Mouse (Mus musculus) limb, embryonic 15.5 days (tissue): ENCODE data around the gene Pard3. TPM values are rescaled to one million over a fixed set of nuclear protein-coding genes. Genes with fewer than 3 reads are reported as not detected.

ENCODE experiments used
- ATAC-seq: fragments of 200-750 bp; cut with Nextera tagmentation; 2 replicates; pipeline ENCODE4 v1.8.0; 2017; ENCODE audit warnings: low read depth, moderate TSS enrichment; ENCODE audit not compliant: insufficient number of reproducible peaks, low FRiP score, low TSS enrichment
- H3K27ac ChIP-seq: fragments of 300-500 bp; sonication (generic); 2 replicates; pipeline ENCODE4 v1.5.1; 2015; ENCODE audit warnings: moderate library complexity, mild to moderate bottlenecking, inconsistent platforms
- H3K27me3 ChIP-seq: fragments of 300-500 bp; sonication (generic); 2 replicates; pipeline ENCODE4 v1.6.1; 2015; ENCODE audit warnings: inconsistent platforms
- H3K36me3 ChIP-seq: fragments of 300-500 bp; sonication (generic); 2 replicates; pipeline ENCODE4 v1.6.1; 2015; ENCODE audit warnings: inconsistent platforms
- H3K4me1 ChIP-seq: fragments of 300-500 bp; sonication (generic); 2 replicates; pipeline ENCODE4 v1.6.1; 2015; ENCODE audit warnings: inconsistent platforms
- H3K4me2 ChIP-seq: fragments of 300-500 bp; sonication (generic); 2 replicates; pipeline ENCODE4 v1.6.1; 2015; ENCODE audit warnings: mild to moderate bottlenecking, inconsistent platforms
- H3K4me3 ChIP-seq: fragments of 300-500 bp; sonication (generic); 2 replicates; pipeline ENCODE4 v1.5.1; 2015; ENCODE audit warnings: mild to moderate bottlenecking, inconsistent platforms
- H3K9ac ChIP-seq: fragments of 300-500 bp; sonication (generic); 2 replicates; pipeline ENCODE4 v1.6.1; 2015; ENCODE audit warnings: inconsistent platforms
- H3K9me3 ChIP-seq: fragments of 300-500 bp; sonication (generic); 2 replicates; pipeline ENCODE4 v1.6.1; 2016; ENCODE audit warnings: inconsistent platforms
- WGBS: fragments of 180-500 bp; shearing (Covaris S2); methylation state at CpG from one replicate; pipeline ENCODE4 v1.1.7; 2015; 5-methylcytosine and 5-hydroxymethylcytosine counted together
- polyA plus RNA-seq: library from polyadenylated mRNA; unstranded; fragments of >200 nt; fragmentation: Nextera tagmentation; extraction: Ambion mirVana; gene quantifications from 2 replicates; pipeline ENCODE4 v1.2.1, GENCODE M21; 2015

The Pard3 gene
- polyA plus RNA-seq, 1 experiment from 2014 or later: 37.8 TPM

- no peaks in the 10 kb centered on the region for H3K9me3 ChIP-seq
- no peak for ATAC-seq
Measured at GRCm38 (mm10) chr8:127405815-127406214, 342.1 kb downstream of the Pard3 start.

GRCm38 (mm10) chr8:127410606-127411005 lies 346.9 kb downstream of the Pard3 start:
- Histone ChIP-seq H3K9me3 (no peaks in the 10 kb centered on the region), H3K4me3 (no peak overlapping the region), H3K9ac (no peak overlapping the region), H3K4me1 (no peaks in the 10 kb centered on the region), H3K27me3 (no peaks in the 10 kb centered on the region), H3K36me3 (peaks cover 11% of the 10 kb centered on the region), H3K27ac (no peak overlapping the region), H3K4me2 (no peak overlapping the region)
- WGBS: 89% methylated on average over 12 of the region's 12 CpGs
- no peak for ATAC-seq

More at GRCm38 (mm10) chr8:127405815-127406214, 342.1 kb downstream of the Pard3 start:
- Histone ChIP-seq H3K4me1 (no peaks in the 10 kb centered on the region), H3K27me3 (no peaks in the 10 kb centered on the region), H3K9ac (no peak overlapping the region), H3K4me3 (no peak overlapping the region), H3K4me2 (no peak overlapping the region), H3K36me3 (peaks cover 10% of the 10 kb centered on the region; the same call in 1 of the 2 replicates), H3K27ac (no peak overlapping the region)

GRCm38 (mm10) chr8:127411190-127411848 lies 347.6 kb downstream of the Pard3 start:
- H3K4me1 ChIP-seq: no peaks in the 10 kb centered on the region
- peaks cover 7% of the 10 kb centered on the region; the same call in 1 of the 2 replicates for H3K36me3 ChIP-seq
- H3K9ac ChIP-seq: no peak overlapping the region
- no peak overlapping the region for H3K4me2 ChIP-seq
- 61% methylated on average over 4 of the region's 4 CpGs for WGBS
- H3K4me3 ChIP-seq: no peak overlapping the region
- no peak overlapping the region for H3K27ac ChIP-seq
- ATAC-seq: no peak
- H3K9me3 ChIP-seq: no peaks in the 10 kb centered on the region
- no peaks in the 10 kb centered on the region for H3K27me3 ChIP-seq

- Histone ChIP-seq H3K4me2 (no peak overlapping the region), H3K4me1 (no peaks in the 10 kb centered on the region), H3K4me3 (no peak overlapping the region), H3K9ac (no peak overlapping the region), H3K36me3 (peaks cover 24% of the 10 kb centered on the region), H3K9me3 (no peaks in the 10 kb centered on the region), H3K27me3 (no peaks in the 10 kb centered on the region), H3K27ac (no peak overlapping the region)
- no peak for ATAC-seq
- 45% methylated on average over 7 of the region's 7 CpGs for WGBS
Measured at GRCm38 (mm10) chr8:127423021-127423420, 359.3 kb downstream of the Pard3 start.

GRCm38 (mm10) chr8:127424211-127424916 lies 360.7 kb downstream of the Pard3 start:
- Histone ChIP-seq H3K27me3 (no peaks in the 10 kb centered on the region), H3K9me3 (no peaks in the 10 kb centered on the region), H3K4me2 (no peak overlapping the region), H3K4me1 (no peaks in the 10 kb centered on the region), H3K27ac (no peak overlapping the region), H3K9ac (no peak overlapping the region), H3K36me3 (peaks cover 29% of the 10 kb centered on the region), H3K4me3 (no peak overlapping the region)
- WGBS: 72% methylated on average over 13 of the region's 13 CpGs
- no peak for ATAC-seq

- Histone ChIP-seq H3K36me3 (peaks cover 33% of the 10 kb centered on the region), H3K27me3 (no peaks in the 10 kb centered on the region), H3K4me3 (no peak overlapping the region), H3K9me3 (no peaks in the 10 kb centered on the region), H3K4me2 (no peak overlapping the region), H3K27ac (no peak overlapping the region), H3K4me1 (no peaks in the 10 kb centered on the region), H3K9ac (no peak overlapping the region)
- 70% methylated on average over 5 of the region's 5 CpGs for WGBS
- ATAC-seq: no peak
Measured at GRCm38 (mm10) chr8:127426857-127427256, 363.2 kb downstream of the Pard3 start.

GRCm38 (mm10) chr8:127428004-127428403 lies 364.3 kb downstream of the Pard3 start:
- ATAC-seq: no peak
- H3K9ac ChIP-seq: no peak overlapping the region
- no peak overlapping the region for H3K4me3 ChIP-seq
- no peaks in the 10 kb centered on the region for H3K9me3 ChIP-seq
- H3K27ac ChIP-seq: no peak overlapping the region
- no peaks in the 10 kb centered on the region for H3K27me3 ChIP-seq
- H3K4me1 ChIP-seq: no peaks in the 10 kb centered on the region
- no peak overlapping the region for H3K4me2 ChIP-seq
- peaks cover 42% of the 10 kb centered on the region for H3K36me3 ChIP-seq
- WGBS: 89% methylated on average over 7 of the region's 7 CpGs

GRCm38 (mm10) chr8:127431236-127431635 lies 367.5 kb downstream of the Pard3 start:
- H3K4me2 ChIP-seq: no peak overlapping the region
- ATAC-seq: no peak

GRCm38 (mm10) chr8:127435975-127436374 lies 372.3 kb downstream of the Pard3 start:
- peaks cover 30% of the 10 kb centered on the region for H3K4me1 ChIP-seq
- no peak overlapping the region for H3K9ac ChIP-seq
- WGBS: 91% methylated on average over 6 of the region's 6 CpGs
- H3K27me3 ChIP-seq: no peaks in the 10 kb centered on the region
- no peak overlapping the region for H3K27ac ChIP-seq
- peaks cover 19% of the 10 kb centered on the region; the same call in 1 of the 2 replicates for H3K36me3 ChIP-seq
- no peak overlapping the region for H3K4me2 ChIP-seq
- no peaks in the 10 kb centered on the region for H3K9me3 ChIP-seq
- ATAC-seq: no peak
- H3K4me3 ChIP-seq: no peak overlapping the region

More at GRCm38 (mm10) chr8:127431236-127431635, 367.5 kb downstream of the Pard3 start:
- WGBS: 73% methylated on average over 2 of the region's 2 CpGs
- Histone ChIP-seq H3K27ac (no peak overlapping the region), H3K9ac (no peak overlapping the region), H3K4me1 (no peaks in the 10 kb centered on the region), H3K27me3 (no peaks in the 10 kb centered on the region), H3K36me3 (peaks cover 50% of the 10 kb centered on the region), H3K9me3 (no peaks in the 10 kb centered on the region), H3K4me3 (no peak overlapping the region)

- ATAC-seq: no peak
- H3K4me2 ChIP-seq: no peak overlapping the region
- H3K4me3 ChIP-seq: no peak overlapping the region
- H3K4me1 ChIP-seq: peaks cover 34% of the 10 kb centered on the region
- H3K36me3 ChIP-seq: peaks cover 11% of the 10 kb centered on the region; the same call in 1 of the 2 replicates
- H3K9me3 ChIP-seq: no peaks in the 10 kb centered on the region
- H3K9ac ChIP-seq: no peak overlapping the region
- 62% methylated on average over 5 of the region's 5 CpGs for WGBS
- H3K27ac ChIP-seq: no peak overlapping the region
- no peaks in the 10 kb centered on the region for H3K27me3 ChIP-seq
Measured at GRCm38 (mm10) chr8:127437613-127438235, 374.0 kb downstream of the Pard3 start.

GRCm38 (mm10) chr8:127438625-127439391 lies 375.1 kb downstream of the Pard3 start:
- Histone ChIP-seq H3K4me2 (peak overlapping the region; percentile 15; the same call in 1 of the 2 replicates), H3K4me3 (no peak overlapping the region), H3K9ac (no peak overlapping the region), H3K9me3 (no peaks in the 10 kb centered on the region), H3K27me3 (no peaks in the 10 kb centered on the region), H3K36me3 (peaks cover 2% of the 10 kb centered on the region; the same call in 1 of the 2 replicates), H3K27ac (peak overlapping the region; percentile 78), H3K4me1 (peaks cover 34% of the 10 kb centered on the region)
- ATAC-seq: peak; percentile 38; the same call in 1 of the 2 replicates
- 56% methylated on average over 8 of the region's 8 CpGs for WGBS
